In the genomic region with DNA sequence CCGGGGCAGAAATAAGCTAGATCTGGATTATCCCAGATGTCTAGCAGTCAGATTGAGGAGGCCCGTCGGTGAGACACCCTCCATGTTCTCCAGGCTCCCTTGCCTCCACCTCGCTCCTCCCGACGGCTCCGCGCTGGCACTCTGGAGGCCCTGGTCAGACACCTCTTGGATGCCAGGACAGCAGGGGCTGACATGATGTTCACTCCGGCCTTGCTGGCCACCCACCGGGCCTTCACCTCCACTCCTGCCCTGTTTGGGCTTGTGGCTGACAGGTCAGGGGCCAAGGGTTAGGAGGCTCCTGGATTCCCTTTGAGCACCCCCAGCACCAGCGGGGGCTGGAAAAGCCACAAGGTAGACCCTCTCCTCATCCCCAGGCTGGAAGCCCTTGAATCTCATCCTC, we compare ENCODE assay signal across 16 mouse cellular contexts. TPM values are rescaled to one million over a fixed set of nuclear protein-coding genes. Genes with fewer than 3 reads are reported as not detected.
DNase-seq lines count a peak whose midpoint lies in the region; ATAC-seq and TF ChIP-seq lines count a peak whose summit lies in the region.
"Had no signal": no experiment of that assay in that cellular context is flagged by ENCODE, and none has a peak within 500 bp of the region (broad histone marks: within the 10 kb centered on the region; RNA-seq: fewer than 3 reads in every experiment).

No protein-coding gene starts in this region.

- TF ChIP-seq POLR2A in heart, adult 2 months (IDR thresholded peaks at IDR 0.05; ENCODE audit: insufficient read depth, low read depth, low read length), result no peak

- DNase-seq in heart, postnatal 0 days (ENCODE audit: low spot score), result peak; percentile 1
- DNase-seq in heart, adult 2 months, result no peak
- DNase-seq in midbrain, embryonic 14.5 days, result no peak
- DNase-seq in embryonic facial prominence, embryonic 10.5 days (ENCODE audit: low spot score), result no peak
- DNase-seq in embryo, embryonic 11 days, result no peak
- DNase-seq: adrenal gland, adult 2 months; gastrocnemius, postnatal 10 days; liver, postnatal 0 days; lung, postnatal 10 days had no signal

- H3K27me3 ChIP-seq in heart, postnatal 0 days (ENCODE audit: control insufficient read depth, insufficient read depth, low read length), result no peaks in the 10 kb centered on the region
- H3K27me3 ChIP-seq in heart, adult 2 months (ENCODE audit: control insufficient read depth, insufficient read depth, low read length), result no peaks in the 10 kb centered on the region
- H3K27me3 ChIP-seq in midbrain, embryonic 14.5 days (ENCODE audit: control insufficient read depth, insufficient read depth, low read length), result no peaks in the 10 kb centered on the region
- no peaks in the 10 kb centered on the region for H3K27me3 ChIP-seq in midbrain, embryonic 15.5 days (replicated peaks)
- H3K27me3 ChIP-seq in embryonic facial prominence, embryonic 10.5 days (replicated peaks; ENCODE audit: low read depth, poor library complexity, severe bottlenecking), result peaks cover 3% of the 10 kb centered on the region; the same call in 1 of the 2 replicates
- H3K27me3 ChIP-seq: forebrain, embryonic 12.5 days; hindbrain, embryonic 13.5 days; intestine, embryonic 15.5 days; limb, embryonic 15.5 days; neural tube, embryonic 13.5 days had no signal

- H3K27ac ChIP-seq in heart, postnatal 0 days (ENCODE audit: low read depth), result no peak overlapping the region
- H3K27ac ChIP-seq in heart, adult 2 months, result no peak overlapping the region
- no peak overlapping the region for H3K27ac ChIP-seq in midbrain, embryonic 14.5 days (replicated peaks; ENCODE audit: low read depth, low read length)
- no peak overlapping the region for H3K27ac ChIP-seq in midbrain, embryonic 15.5 days
- no peak overlapping the region for H3K27ac ChIP-seq in embryonic facial prominence, embryonic 10.5 days (replicated peaks)
- H3K27ac ChIP-seq in macrophage, result peak overlapping the region; percentile 98; the same call in 1 of the 2 replicates
- H3K27ac ChIP-seq: forebrain, embryonic 12.5 days; hindbrain, embryonic 13.5 days; intestine, embryonic 15.5 days; neural tube, embryonic 13.5 days had no signal

- H3K4me2 ChIP-seq in heart, postnatal 0 days (ENCODE audit: low read depth, low read length), result no peak overlapping the region
- no peak overlapping the region for H3K4me2 ChIP-seq in midbrain, embryonic 14.5 days (ENCODE audit: low read length)
- H3K4me2 ChIP-seq in midbrain, embryonic 15.5 days, result no peak overlapping the region

- WGBS in heart, postnatal 0 days, result 91% methylated on average over 11 of the region's 11 CpGs
- WGBS in heart, adult 2 months, result 90% methylated on average over 11 of the region's 11 CpGs
- 91% methylated on average over 11 of the region's 11 CpGs for WGBS in midbrain, embryonic 14.5 days
- 92% methylated on average over 11 of the region's 11 CpGs for WGBS in midbrain, embryonic 15.5 days
- 90% methylated on average over 11 of the region's 11 CpGs for WGBS in embryonic facial prominence, embryonic 10.5 days
- 94% methylated on average over 10 of the region's 11 CpGs for WGBS in macrophage (ENCODE audit: missing documents)

- H3K9me3 ChIP-seq in heart, postnatal 0 days (replicated peaks; ENCODE audit: control insufficient read depth, low read length), result no peaks in the 10 kb centered on the region
- H3K9me3 ChIP-seq in midbrain, embryonic 14.5 days (ENCODE audit: control insufficient read depth, low read length), result no peaks in the 10 kb centered on the region
- no peaks in the 10 kb centered on the region for H3K9me3 ChIP-seq in midbrain, embryonic 15.5 days
- no peaks in the 10 kb centered on the region for H3K9me3 ChIP-seq in embryonic facial prominence, embryonic 10.5 days
- H3K9me3 ChIP-seq: forebrain, embryonic 12.5 days; hindbrain, embryonic 13.5 days; intestine, embryonic 15.5 days; limb, embryonic 15.5 days; neural tube, embryonic 13.5 days had no signal

- TF ChIP-seq EP300 in heart, postnatal 0 days (IDR thresholded peaks at IDR 0.05; ENCODE audit: low read depth), result no peak
- no peak for TF ChIP-seq EP300 in heart, adult 2 months (IDR thresholded peaks at IDR 0.05; ENCODE audit: insufficient read depth, low read depth, low read length)

- H3K9ac ChIP-seq in heart, postnatal 0 days (replicated peaks; ENCODE audit: low read depth, low read length), result no peak overlapping the region
- no peak overlapping the region for H3K9ac ChIP-seq in heart, adult 2 months (ENCODE audit: low read depth, low read length)
- no peak overlapping the region for H3K9ac ChIP-seq in midbrain, embryonic 14.5 days (replicated peaks; ENCODE audit: low read length)
- no peak overlapping the region for H3K9ac ChIP-seq in midbrain, embryonic 15.5 days

- H3K36me3 ChIP-seq in heart, postnatal 0 days (replicated peaks; ENCODE audit: control insufficient read depth, insufficient read depth, low read length), result peaks cover 47% of the 10 kb centered on the region
- no peaks in the 10 kb centered on the region; the same call in 1 of the 2 replicates for H3K36me3 ChIP-seq in heart, adult 2 months (ENCODE audit: control insufficient read depth, insufficient read depth, low read length)
- H3K36me3 ChIP-seq in midbrain, embryonic 14.5 days (ENCODE audit: control insufficient read depth, insufficient read depth, low read length), result peaks cover 35% of the 10 kb centered on the region
- peaks cover 3% of the 10 kb centered on the region; the same call in 1 of the 2 replicates for H3K36me3 ChIP-seq in midbrain, embryonic 15.5 days (replicated peaks)
- peaks cover 56% of the 10 kb centered on the region for H3K36me3 ChIP-seq in embryonic facial prominence, embryonic 10.5 days (replicated peaks)
- peaks cover 53% of the 10 kb centered on the region for H3K36me3 ChIP-seq in macrophage (ENCODE audit: inconsistent target)

- intact Hi-C loops in heart, adult 2 months (cut with DNase I), result no loop called here

- no peaks in the 10 kb centered on the region for H3K79me2 ChIP-seq in heart, adult 2 months (replicated peaks; ENCODE audit: control insufficient read depth, insufficient read depth, low read length)
- peaks cover 78% of the 10 kb centered on the region for H3K79me2 ChIP-seq in macrophage (ENCODE audit: inconsistent target)

- no peak for ATAC-seq in heart, postnatal 0 days (ENCODE audit: insufficient read depth, low read depth)
- no peak for ATAC-seq in midbrain, embryonic 14.5 days (ENCODE audit: low FRiP score, low TSS enrichment)
- ATAC-seq in midbrain, embryonic 15.5 days (replicated peaks), result no peak
- ATAC-seq: intestine, embryonic 15.5 days; liver, postnatal 0 days had no signal

- H3K4me3 ChIP-seq in heart, postnatal 0 days (ENCODE audit: low read depth, low read length), result no peak overlapping the region
- no peak overlapping the region for H3K4me3 ChIP-seq in heart, adult 2 months
- 0 out of 2 replicates have a peak overlapping the region, but pooled peaks have one; percentile 3 for H3K4me3 ChIP-seq in midbrain, embryonic 14.5 days (replicated peaks; ENCODE audit: low read depth, low read length)
- H3K4me3 ChIP-seq in midbrain, embryonic 15.5 days, result no peak overlapping the region
- peak overlapping the region; percentile 91; the same call in 1 of the 2 replicates for H3K4me3 ChIP-seq in embryonic facial prominence, embryonic 10.5 days
- peak overlapping the region; percentile 83 for H3K4me3 ChIP-seq in macrophage (ENCODE audit: inconsistent target)

- H3K4me1 ChIP-seq in heart, postnatal 0 days (ENCODE audit: control insufficient read depth, insufficient read depth), result peaks cover 6% of the 10 kb centered on the region; the same call in 1 of the 2 replicates
- H3K4me1 ChIP-seq in heart, adult 2 months (ENCODE audit: control insufficient read depth, insufficient read depth, low read length), result peaks cover 4% of the 10 kb centered on the region; the same call in 1 of the 2 replicates
- H3K4me1 ChIP-seq in midbrain, embryonic 14.5 days (ENCODE audit: control insufficient read depth, insufficient read depth, low read length), result peaks cover 16% of the 10 kb centered on the region
- peaks cover 26% of the 10 kb centered on the region for H3K4me1 ChIP-seq in midbrain, embryonic 15.5 days
- peaks cover 52% of the 10 kb centered on the region for H3K4me1 ChIP-seq in embryonic facial prominence, embryonic 10.5 days

- no peak for TF ChIP-seq CTCF in heart, postnatal 0 days (IDR thresholded peaks at IDR 0.05; ENCODE audit: low read depth)
- TF ChIP-seq CTCF in heart, adult 2 months (IDR thresholded peaks at IDR 0.05), result no peak

RNA-seq across cellular contexts. Expression of gene Rgl2, which starts 2.6 kb away (rescaled TPM):
- 63.1 and 144 TPM in 2 replicates for total RNA-seq in heart, postnatal 0 days (2014; rRNA removed; ENCODE audit: low replicate concordance)
- polyA plus RNA-seq in heart, postnatal 0 days (2015; fragmentation: Nextera tagmentation; extraction: Ambion mirVana), result 21.1 and 21.9 TPM in 2 replicates
- 10 to 100 TPM; 33.2 to 36.0 TPM for total RNA-seq in heart, adult 2 months (2021)
- 89.1 and 101 TPM in 2 replicates for polyA plus RNA-seq in heart, adult 2 months (2012; rRNA removed)
- polyA plus RNA-seq in midbrain, embryonic 14.5 days (2014; fragmentation: Nextera tagmentation; extraction: Ambion mirVana), result 47.2 and 50.3 TPM in 2 replicates
- polyA plus RNA-seq in midbrain, embryonic 15.5 days (2015; fragmentation: Nextera tagmentation; extraction: Ambion mirVana), result 60.9 and 61.1 TPM in 2 replicates
- 40.2 and 41.0 TPM in 2 replicates for polyA plus RNA-seq in embryonic facial prominence, embryonic 10.5 days (2016; fragmentation: Nextera tagmentation; extraction: Ambion mirVana)
- 1,000 to 10,000 TPM in 5 of 26 experiments, 100 to 1,000 TPM in 21; 361 to 1,491 (median 730) TPM for total RNA-seq in macrophage (2018; cell fraction: chromatin; rRNA removed)
- 10 to 100 TPM; 16.2 to 93.6 (median 48.0) TPM for total RNA-seq in macrophage (2018; cell fraction: cytosol; rRNA removed)
- 100 to 1,000 TPM; 102 to 712 (median 325) TPM for total RNA-seq in macrophage (2018; cell fraction: nucleus; rRNA removed)
- polyA plus RNA-seq in macrophage (2018), result 36.9 to 101 TPM (median 53.4 TPM) in 3 replicates

RNA-seq across cellular contexts. Expression of gene Pfdn6, which starts 8.2 kb away (rescaled TPM):
- total RNA-seq in heart, postnatal 0 days (2014; rRNA removed; ENCODE audit: low replicate concordance), result 28.6 and 77.4 TPM in 2 replicates
- polyA plus RNA-seq in heart, postnatal 0 days (2015; fragmentation: Nextera tagmentation; extraction: Ambion mirVana), result 123 and 128 TPM in 2 replicates
- 10 to 100 TPM; 77.7 to 81.0 TPM for total RNA-seq in heart, adult 2 months (2021)
- polyA plus RNA-seq in heart, adult 2 months (2012; rRNA removed), result 28.0 and 29.6 TPM in 2 replicates
- 167 and 188 TPM in 2 replicates for polyA plus RNA-seq in midbrain, embryonic 14.5 days (2014; fragmentation: Nextera tagmentation; extraction: Ambion mirVana)
- polyA plus RNA-seq in midbrain, embryonic 15.5 days (2015; fragmentation: Nextera tagmentation; extraction: Ambion mirVana), result 178 TPM in 2 replicates
- polyA plus RNA-seq in embryonic facial prominence, embryonic 10.5 days (2016; fragmentation: Nextera tagmentation; extraction: Ambion mirVana), result 233 and 235 TPM in 2 replicates
- 10 to 100 TPM in 11 of 26 experiments, 1 to 10 TPM in 13, not detected in 2; 1.5 to 26.8 (median 8.4) TPM for total RNA-seq in macrophage (2018; cell fraction: chromatin; rRNA removed)
- 10 to 100 TPM; 46.7 to 86.0 (median 67.1) TPM for total RNA-seq in macrophage (2018; cell fraction: cytosol; rRNA removed)
- 10 to 100 TPM in 21 of 26 experiments, 1 to 10 TPM in 5; 4.4 to 34.3 (median 16.2) TPM for total RNA-seq in macrophage (2018; cell fraction: nucleus; rRNA removed)
- 39.8 to 92.0 TPM (median 50.8 TPM) in 3 replicates for polyA plus RNA-seq in macrophage (2018)

RNA-seq across cellular contexts. Expression of gene Wdr46, which starts 8.5 kb away (rescaled TPM):
- 6.7 and 10.9 TPM in 2 replicates for total RNA-seq in heart, postnatal 0 days (2014; rRNA removed; ENCODE audit: low replicate concordance)
- 8.9 and 11.1 TPM in 2 replicates for polyA plus RNA-seq in heart, postnatal 0 days (2015; fragmentation: Nextera tagmentation; extraction: Ambion mirVana)
- total RNA-seq in heart, adult 2 months (2021), result 10 to 100 TPM in 1 of 2 experiments, 1 to 10 TPM in 1; 8.8 to 10.0 TPM
- 8.7 and 9.1 TPM in 2 replicates for polyA plus RNA-seq in heart, adult 2 months (2012; rRNA removed)
- 15.5 and 16.9 TPM in 2 replicates for polyA plus RNA-seq in midbrain, embryonic 14.5 days (2014; fragmentation: Nextera tagmentation; extraction: Ambion mirVana)
- polyA plus RNA-seq in midbrain, embryonic 15.5 days (2015; fragmentation: Nextera tagmentation; extraction: Ambion mirVana), result 25.9 and 26.2 TPM in 2 replicates
- polyA plus RNA-seq in embryonic facial prominence, embryonic 10.5 days (2016; fragmentation: Nextera tagmentation; extraction: Ambion mirVana), result 62.1 and 66.0 TPM in 2 replicates
- 10 to 100 TPM in 15 of 26 experiments, 1 to 10 TPM in 11; 2.7 to 39.0 (median 15.4) TPM for total RNA-seq in macrophage (2018; cell fraction: chromatin; rRNA removed)
- 10 to 100 TPM in 21 of 26 experiments, 1 to 10 TPM in 5; 7.8 to 14.9 (median 12.4) TPM for total RNA-seq in macrophage (2018; cell fraction: cytosol; rRNA removed)
- total RNA-seq in macrophage (2018; cell fraction: nucleus; rRNA removed), result 10 to 100 TPM in 12 of 26 experiments, 1 to 10 TPM in 14; 4.6 to 28.7 (median 9.5) TPM
- polyA plus RNA-seq in macrophage (2018), result 10.9 to 27.3 TPM (median 11.8 TPM) in 3 replicates

RNA-seq across cellular contexts. Expression of gene Zbtb22, which starts 16.2 kb away (rescaled TPM):
- 29.1 and 42.9 TPM in 2 replicates for total RNA-seq in heart, postnatal 0 days (2014; rRNA removed; ENCODE audit: low replicate concordance)
- 10.1 and 12.0 TPM in 2 replicates for polyA plus RNA-seq in heart, postnatal 0 days (2015; fragmentation: Nextera tagmentation; extraction: Ambion mirVana)
- total RNA-seq in heart, adult 2 months (2021), result 10 to 100 TPM; 13.7 to 18.8 TPM
- polyA plus RNA-seq in heart, adult 2 months (2012; rRNA removed), result 24.6 and 26.8 TPM in 2 replicates
- 12.1 and 13.1 TPM in 2 replicates for polyA plus RNA-seq in midbrain, embryonic 14.5 days (2014; fragmentation: Nextera tagmentation; extraction: Ambion mirVana)
- polyA plus RNA-seq in midbrain, embryonic 15.5 days (2015; fragmentation: Nextera tagmentation; extraction: Ambion mirVana), result 18.1 and 18.3 TPM in 2 replicates
- 19.6 and 21.1 TPM in 2 replicates for polyA plus RNA-seq in embryonic facial prominence, embryonic 10.5 days (2016; fragmentation: Nextera tagmentation; extraction: Ambion mirVana)
- 10 to 100 TPM; 19.6 to 48.0 (median 32.3) TPM for total RNA-seq in macrophage (2018; cell fraction: chromatin; rRNA removed)
- total RNA-seq in macrophage (2018; cell fraction: cytosol; rRNA removed), result 10 to 100 TPM; 20.3 to 33.9 (median 27.8) TPM
- 10 to 100 TPM; 23.9 to 53.5 (median 40.4) TPM for total RNA-seq in macrophage (2018; cell fraction: nucleus; rRNA removed)
- polyA plus RNA-seq in macrophage (2018), result 18.2 to 24.0 TPM (median 21.3 TPM) in 3 replicates

RNA-seq across cellular contexts. Expression of gene Tapbp, which starts 16.2 kb away (rescaled TPM):
- 50.9 and 84.1 TPM in 2 replicates for total RNA-seq in heart, postnatal 0 days (2014; rRNA removed; ENCODE audit: low replicate concordance)
- 47.6 and 51.3 TPM in 2 replicates for polyA plus RNA-seq in heart, postnatal 0 days (2015; fragmentation: Nextera tagmentation; extraction: Ambion mirVana)
- total RNA-seq in heart, adult 2 months (2021), result 100 to 1,000 TPM in 1 of 2 experiments, 10 to 100 TPM in 1; 98.9 to 124 TPM
- 62.5 and 75.7 TPM in 2 replicates for polyA plus RNA-seq in heart, adult 2 months (2012; rRNA removed)
- 18.3 and 20.6 TPM in 2 replicates for polyA plus RNA-seq in midbrain, embryonic 14.5 days (2014; fragmentation: Nextera tagmentation; extraction: Ambion mirVana)
- polyA plus RNA-seq in midbrain, embryonic 15.5 days (2015; fragmentation: Nextera tagmentation; extraction: Ambion mirVana), result 23.6 and 28.6 TPM in 2 replicates
- polyA plus RNA-seq in embryonic facial prominence, embryonic 10.5 days (2016; fragmentation: Nextera tagmentation; extraction: Ambion mirVana), result 9.9 and 11.8 TPM in 2 replicates
- 1,000 to 10,000 TPM in 1 of 26 experiments, 100 to 1,000 TPM in 25; 113 to 1,389 (median 406) TPM for total RNA-seq in macrophage (2018; cell fraction: chromatin; rRNA removed)
- total RNA-seq in macrophage (2018; cell fraction: cytosol; rRNA removed), result 1,000 to 10,000 TPM in 11 of 26 experiments, 100 to 1,000 TPM in 15; 321 to 1,516 (median 723) TPM
- 1,000 to 10,000 TPM in 17 of 26 experiments, 100 to 1,000 TPM in 9; 461 to 2,733 (median 1,524) TPM for total RNA-seq in macrophage (2018; cell fraction: nucleus; rRNA removed)
- polyA plus RNA-seq in macrophage (2018), result 235 to 575 TPM (median 237 TPM) in 3 replicates

Comparison
In these comparisons a context has a peak if more than half of its experiments do, and no peak if none do; other contexts are left out.
1. H3K4me3 ChIP-seq: peak in midbrain, embryonic 14.5 days (single experiment), embryonic facial prominence, embryonic 10.5 days (single experiment) and macrophage (single experiment); none in heart, postnatal 0 days (single experiment), heart, adult 2 months (single experiment) and midbrain, embryonic 15.5 days (single experiment).